Mouse (Mus musculus) adrenal gland, adult 18-20 months (tissue): ENCODE measurements around the gene Anxa6. TPM values are rescaled to one million over a fixed set of nuclear protein-coding genes. Genes with fewer than 3 reads are reported as not detected.

Source experiments
- DNase-seq, 2 experiments: peaks; one replicate each; pipeline ENCODE4 v3.0.0; 2021 to 2022; ENCODE audit warnings: low spot score in 2 of 2
- total RNA-seq, 2 experiments: library from RNA; stranded (reverse); gene quantifications; 1 replicate in 1 of 2; 2 replicates in 1 of 2; pipeline ENCODE4 v1.2.3; 2021

Gene Anxa6
- total RNA-seq, 2 experiments from 2014 or later = 123 to 197 TPM

GRCm38 (mm10) chr11:55004970-55005502, 28.2 kb downstream of the Anxa6 start:
- DNase-seq = no peak

GRCm38 (mm10) chr11:54998708-54999107, 34.5 kb downstream of the Anxa6 start:
- no peak for DNase-seq

- DNase-seq = peak; percentile 47 to 52
Measured at GRCm38 (mm10) chr11:54998284-54998683, 35.0 kb downstream of the Anxa6 start.

GRCm38 (mm10) chr11:54996176-54996575, 37.1 kb downstream of the Anxa6 start:
- no peak for DNase-seq

GRCm38 (mm10) chr11:54989920-54990319, 43.3 kb downstream of the Anxa6 start:
- DNase-seq = no peak

- no peak for DNase-seq
Measured at GRCm38 (mm10) chr11:54988754-54989349, 44.4 kb downstream of the Anxa6 start.

- DNase-seq = no peak
Measured at GRCm38 (mm10) chr11:54987974-54988373, 45.3 kb downstream of the Anxa6 start.

GRCm38 (mm10) chr11:54985086-54985485, 48.2 kb downstream of the Anxa6 start:
- DNase-seq = no peak

GRCm38 (mm10) chr11:54984581-54984980, 48.7 kb downstream of the Anxa6 start:
- no peak for DNase-seq

GRCm38 (mm10) chr11:54984085-54984484, 49.2 kb downstream of the Anxa6 start:
- peak; percentile 80 to 82 for DNase-seq

- DNase-seq = no peak
Measured at GRCm38 (mm10) chr11:54982520-54982919, 50.7 kb downstream of the Anxa6 start.

- no peak for DNase-seq
Measured at GRCm38 (mm10) chr11:54981630-54982029, 51.6 kb downstream of the Anxa6 start.

- DNase-seq = no peak
Measured at GRCm38 (mm10) chr11:54977385-54977937, 55.8 kb downstream of the Anxa6 start.

GRCm38 (mm10) chr11:54976351-54976750, 56.9 kb downstream of the Anxa6 start:
- DNase-seq = no peak

GRCm38 (mm10) chr11:54975756-54976155, 57.5 kb downstream of the Anxa6 start:
- no peak for DNase-seq

GRCm38 (mm10) chr11:54975340-54975739, 57.9 kb downstream of the Anxa6 start:
- no peak for DNase-seq

GRCm38 (mm10) chr11:54974639-54975038, 58.6 kb downstream of the Anxa6 start:
- no peak for DNase-seq

GRCm38 (mm10) chr11:54973481-54974212, 59.6 kb downstream of the Anxa6 start:
- no peak for DNase-seq

GRCm38 (mm10) chr11:54972789-54973188, 60.5 kb downstream of the Anxa6 start:
- no peak for DNase-seq

- DNase-seq = no peak
Measured at GRCm38 (mm10) chr11:54972049-54972723, 61.1 kb downstream of the Anxa6 start.

- DNase-seq = no peak
Measured at GRCm38 (mm10) chr11:54971365-54972048, 61.7 kb downstream of the Anxa6 start.
